In the genomic region with DNA sequence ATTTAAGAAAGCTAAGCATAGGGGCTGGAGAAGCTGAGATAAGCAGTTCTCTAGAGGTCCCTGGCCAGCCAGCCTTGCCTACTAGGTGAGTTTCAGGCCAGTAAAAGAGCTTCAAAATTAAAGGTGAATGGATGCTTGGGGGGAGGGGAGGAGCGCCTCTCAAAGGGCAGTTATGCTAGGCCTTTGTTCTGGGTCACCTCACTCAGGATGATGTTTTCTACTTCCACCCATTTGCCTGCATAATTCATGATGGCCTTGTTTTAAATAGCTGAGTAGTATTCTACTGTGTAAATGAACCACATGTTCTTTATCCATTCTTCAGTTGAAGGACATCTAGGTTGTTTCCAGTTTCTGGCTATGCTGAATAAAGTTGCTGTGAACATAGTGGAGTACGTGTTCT, we compare ENCODE assay signal across 17 mouse cellular contexts.
DNase-seq lines count a peak whose midpoint lies in the region.
"Had no signal": no experiment of that assay in that cellular context is flagged by ENCODE, and none has a peak within 500 bp of the region (broad histone marks: within the 10 kb centered on the region; RNA-seq: fewer than 3 reads in every experiment).

No protein-coding gene starts in this region.

- DNase-seq in kidney, adult 11 months: peak; percentile 7
- no peak for DNase-seq in kidney, postnatal 14 days
- peak; percentile 2 to 4 for DNase-seq in kidney, postnatal 36 days
- DNase-seq in kidney, adult 9 months: no peak
- peak; percentile 66 for DNase-seq in ES-CJ7 (ENCODE audit: low read depth, low spot score)
- DNase-seq in ZHBTc4 (ENCODE audit: low read depth, low spot score): peak; percentile 23
- DNase-seq in thymus, postnatal 36 days: no peak
- no peak for DNase-seq in left cerebral cortex, adult 18-20 months (ENCODE audit: low spot score in 2 of 2)
- DNase-seq: adrenal gland, adult 2 months; adrenal gland, postnatal 10 days; adrenal gland, postnatal 25 days; cerebellum, adult 11 months; cerebellum, adult 18-20 months; cerebellum, adult 9-10 months; cerebellum, postnatal 10 days; cerebellum, postnatal 25 days; forebrain, postnatal 0 days had no signal

Comparison
In these comparisons a context has a peak if more than half of its experiments do, and no peak if none do; other contexts are left out.
1. DNase-seq: peak in kidney, adult 11 months (single experiment), kidney, postnatal 36 days (2 of 2), ES-CJ7 (single experiment) and ZHBTc4 (single experiment); none in kidney, postnatal 14 days (single experiment), kidney, adult 9 months (single experiment), thymus, postnatal 36 days (0 of 2) and left cerebral cortex, adult 18-20 months (0 of 2).